Mouse (Mus musculus) forebrain, postnatal 0 days (tissue): ENCODE data around the gene Adora3. TPM values are rescaled to one million over a fixed set of nuclear protein-coding genes. Genes with fewer than 3 reads are reported as not detected.

Experiments
- ATAC-seq: fragments of 200-750 bp; cut with Nextera tagmentation; 2 replicates; pipeline ENCODE4 v1.8.0; 2017; ENCODE audit warnings: mild to moderate bottlenecking, moderate library complexity
- DNase-seq: peaks from one replicate; pipeline ENCODE4 v3.0.0-alpha.2; 2015
- H3K27ac ChIP-seq: fragments of 300-500 bp; sonication (generic); 2 replicates; pipeline ENCODE4 v1.5.1; 2014; ENCODE audit warnings: low read depth, mild to moderate bottlenecking, antibody characterized with exemption, low read length, moderate library complexity, mixed read lengths
- H3K27me3 ChIP-seq: fragments of 300-500 bp; sonication (generic); 2 replicates; pipeline ENCODE4 v1.6.1; 2014; ENCODE audit warnings: mild to moderate bottlenecking, low read length, mixed read lengths; ENCODE audit not compliant: insufficient read depth
- H3K36me3 ChIP-seq: fragments of 300-500 bp; sonication (generic); 2 replicates; pipeline ENCODE4 v1.6.1; 2014; ENCODE audit warnings: mild to moderate bottlenecking, moderate library complexity; ENCODE audit not compliant: insufficient read depth
- H3K4me1 ChIP-seq: fragments of 300-500 bp; sonication (generic); 2 replicates; pipeline ENCODE4 v1.6.1; 2014; ENCODE audit warnings: antibody characterized with exemption; ENCODE audit not compliant: insufficient read depth
- H3K4me2 ChIP-seq: fragments of 300-500 bp; sonication (generic); 2 replicates; pipeline ENCODE4 v1.6.1; 2014; ENCODE audit warnings: low read depth, mild to moderate bottlenecking, moderate library complexity
- H3K4me3 ChIP-seq: fragments of 300-500 bp; sonication (generic); 2 replicates; pipeline ENCODE4 v1.5.1; 2014; ENCODE audit warnings: low read depth, low read length, mixed read lengths
- H3K9ac ChIP-seq: fragments of 300-500 bp; sonication (generic); 2 replicates; pipeline ENCODE4 v1.6.1; 2014; ENCODE audit warnings: mild to moderate bottlenecking
- H3K9me3 ChIP-seq: fragments of 300-500 bp; sonication (generic); 2 replicates; pipeline ENCODE4 v1.6.1; 2016; ENCODE audit warnings: low read length
- CTCF ChIP-seq: sonication (generic); IDR thresholded peaks from 2 replicates; pipeline ENCODE4 v1.5.1; 2016; ENCODE audit warnings: antibody characterized with exemption, control low read depth, low read depth
- WGBS: fragments of 180-500 bp; shearing (Covaris S2); extraction: QIAGEN DNeasy Blood & Tissue Kit; methylation state at CpG from one replicate; pipeline ENCODE4 v1.1.7; 2014; 5-methylcytosine and 5-hydroxymethylcytosine counted together
- polyA plus RNA-seq: library from polyadenylated mRNA; unstranded; fragments of >200 nt; fragmentation: Nextera tagmentation; extraction: Ambion mirVana; gene quantifications from 2 replicates; pipeline ENCODE4 v1.2.1, GENCODE M21; 2015
- total RNA-seq: library from RNA; depleted of rRNA; stranded (reverse); fragments of >200 nt; gene quantifications from 2 replicates; pipeline ENCODE4 v1.2.3, GENCODE M21; 2014

Adora3 gene
- total and polyA plus RNA-seq, 2 experiments from 2014 or later: 0.14 to 0.35 TPM

- WGBS: 94% methylated on average over 2 of the region's 2 CpGs
- no peak for ATAC-seq
These were observed 12.5 kb downstream of the Adora3 start for GRCm38 (mm10) chr3:105883111-105883510.

GRCm38 (mm10) chr3:105888961-105889360 lies 18.3 kb downstream of the Adora3 start:
- no peak for DNase-seq
- H3K36me3 ChIP-seq: no peaks in the 10 kb centered on the region
- no peak for ATAC-seq
- H3K9ac ChIP-seq: no peak overlapping the region
- no peak overlapping the region for H3K4me2 ChIP-seq
- H3K27ac ChIP-seq: no peak overlapping the region
- H3K27me3 ChIP-seq: no peaks in the 10 kb centered on the region
- no peaks in the 10 kb centered on the region for H3K9me3 ChIP-seq
- 73% methylated on average over 3 of the region's 3 CpGs for WGBS
- no peak for TF ChIP-seq CTCF
- H3K4me1 ChIP-seq: no peaks in the 10 kb centered on the region
- H3K4me3 ChIP-seq: no peak overlapping the region

More at GRCm38 (mm10) chr3:105883111-105883510, 12.5 kb downstream of the Adora3 start:
- Histone ChIP-seq H3K27ac (no peak overlapping the region), H3K27me3 (no peaks in the 10 kb centered on the region), H3K9ac (no peak overlapping the region), H3K4me1 (no peaks in the 10 kb centered on the region), H3K9me3 (no peaks in the 10 kb centered on the region), H3K36me3 (no peaks in the 10 kb centered on the region), H3K4me2 (no peak overlapping the region), H3K4me3 (no peak overlapping the region)
- DNase-seq: no peak
- no peak for TF ChIP-seq CTCF

- H3K4me1 ChIP-seq: no peaks in the 10 kb centered on the region
- H3K9ac ChIP-seq: no peak overlapping the region
- TF ChIP-seq CTCF: no peak
- H3K27ac ChIP-seq: no peak overlapping the region
- DNase-seq: no peak
- H3K4me3 ChIP-seq: no peak overlapping the region
- H3K4me2 ChIP-seq: no peak overlapping the region
- ATAC-seq: peak; percentile 48
- 67% methylated on average over 4 of the region's 4 CpGs for WGBS
- no peaks in the 10 kb centered on the region for H3K27me3 ChIP-seq
- no peaks in the 10 kb centered on the region for H3K9me3 ChIP-seq
- no peaks in the 10 kb centered on the region for H3K36me3 ChIP-seq
These were observed 19.6 kb downstream of the Adora3 start for GRCm38 (mm10) chr3:105890220-105890619.

GRCm38 (mm10) chr3:105891141-105891540 lies 20.5 kb downstream of the Adora3 start:
- no peak for TF ChIP-seq CTCF
- Histone ChIP-seq H3K36me3 (no peaks in the 10 kb centered on the region), H3K27me3 (no peaks in the 10 kb centered on the region), H3K4me2 (no peak overlapping the region), H3K9me3 (no peaks in the 10 kb centered on the region), H3K9ac (no peak overlapping the region), H3K27ac (no peak overlapping the region), H3K4me1 (no peaks in the 10 kb centered on the region), H3K4me3 (no peak overlapping the region)
- 82% methylated on average over 3 of the region's 3 CpGs for WGBS
- DNase-seq (no peak), ATAC-seq (no peak)

- H3K9ac ChIP-seq: no peak overlapping the region
- H3K36me3 ChIP-seq: no peaks in the 10 kb centered on the region
- no peak for TF ChIP-seq CTCF
- H3K4me1 ChIP-seq: no peaks in the 10 kb centered on the region
- WGBS: 79% methylated on average over 10 of the region's 10 CpGs
- H3K27ac ChIP-seq: no peak overlapping the region
- no peaks in the 10 kb centered on the region for H3K27me3 ChIP-seq
- DNase-seq (no peak), ATAC-seq (no peak)
- no peak overlapping the region for H3K4me3 ChIP-seq
- H3K9me3 ChIP-seq: no peaks in the 10 kb centered on the region
- no peak overlapping the region for H3K4me2 ChIP-seq
These were observed 21.3 kb downstream of the Adora3 start for GRCm38 (mm10) chr3:105891760-105892571.

GRCm38 (mm10) chr3:105892572-105893495 lies 22.2 kb downstream of the Adora3 start:
- TF ChIP-seq CTCF: no peak
- H3K9ac ChIP-seq: no peak overlapping the region
- no peak for ATAC-seq
- no peaks in the 10 kb centered on the region for H3K36me3 ChIP-seq
- DNase-seq: no peak
- no peaks in the 10 kb centered on the region for H3K4me1 ChIP-seq
- H3K9me3 ChIP-seq: no peaks in the 10 kb centered on the region
- H3K27me3 ChIP-seq: no peaks in the 10 kb centered on the region
- 92% methylated on average over 19 of the region's 19 CpGs for WGBS
- H3K27ac ChIP-seq: no peak overlapping the region
- no peak overlapping the region for H3K4me2 ChIP-seq
- no peak overlapping the region for H3K4me3 ChIP-seq
